Mouse (Mus musculus) kidney, postnatal 10 days (tissue): ENCODE results near the gene Fam92b.
A peak's percentile ranks its signal among the peaks of the same experiment; 100 is the strongest.

Experiments
- DNase-seq: peaks from one replicate; pipeline ENCODE4 v3.0.0; 2021; ENCODE audit warnings: mixed read lengths

Fam92b gene

DNA sequence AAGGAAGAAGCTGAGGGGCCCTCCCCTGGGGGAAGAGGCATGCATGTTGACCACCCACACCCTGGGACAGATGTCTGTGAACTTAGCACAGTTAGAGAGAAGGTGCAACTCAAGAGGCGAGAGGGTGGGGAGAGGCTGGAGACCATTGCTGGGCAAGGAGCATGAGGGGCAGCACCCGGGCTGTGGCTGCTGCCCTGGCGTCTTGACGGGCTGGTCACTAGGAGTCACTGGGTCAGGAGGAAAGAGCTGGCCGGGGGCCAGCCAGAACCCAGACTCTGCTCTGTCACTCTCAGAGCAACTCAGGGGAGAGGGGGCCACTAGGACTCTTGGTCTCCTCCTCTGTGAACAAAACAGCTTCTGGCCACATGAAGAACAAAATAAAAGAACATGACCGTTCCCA, 12.2 kb upstream of the Fam92b start:
- peak; percentile 56 for DNase-seq

DNA sequence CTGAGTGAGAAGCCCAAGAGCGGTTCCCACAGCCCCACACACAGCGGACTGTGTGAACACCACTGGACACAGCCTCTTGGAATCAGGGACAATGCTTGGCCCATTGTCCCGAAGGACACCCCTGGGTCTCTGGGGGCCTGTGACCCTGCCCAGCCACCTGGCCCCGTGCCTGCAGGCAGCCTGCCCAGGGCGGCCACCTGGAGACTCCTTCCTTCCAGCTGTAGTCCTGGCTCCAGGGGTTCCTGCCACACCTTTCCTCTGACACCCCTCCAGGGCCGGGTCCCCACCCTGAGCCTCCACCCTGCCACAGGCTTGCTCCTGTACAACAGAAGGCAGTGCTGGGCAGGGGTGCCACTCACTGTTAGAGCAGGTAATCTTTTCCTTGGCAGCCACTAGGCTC, 11.2 kb upstream of the Fam92b start:
- DNase-seq, result peak; percentile 77

DNA sequence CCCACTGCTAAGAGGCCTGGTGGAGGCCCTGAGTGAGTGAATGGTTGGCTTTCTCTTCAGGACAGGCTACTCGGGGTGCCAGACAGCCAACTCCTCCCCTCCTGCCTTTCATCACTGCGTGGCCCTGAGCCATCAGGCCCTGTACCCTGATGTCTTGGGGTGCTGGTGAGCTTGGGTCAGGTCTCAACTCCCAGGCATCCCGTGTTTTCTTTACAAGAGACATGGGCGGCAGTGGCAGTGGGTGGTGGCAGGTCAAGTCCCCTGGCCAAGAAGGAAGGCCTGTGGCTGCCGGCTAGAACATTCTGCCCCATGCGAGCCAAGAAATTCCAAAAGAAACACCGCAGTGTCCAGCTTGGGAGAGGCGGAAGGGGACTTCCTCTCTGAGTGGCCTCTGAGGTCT, 9.2 kb upstream of the Fam92b start:
- DNase-seq, result peak; percentile 58

DNA sequence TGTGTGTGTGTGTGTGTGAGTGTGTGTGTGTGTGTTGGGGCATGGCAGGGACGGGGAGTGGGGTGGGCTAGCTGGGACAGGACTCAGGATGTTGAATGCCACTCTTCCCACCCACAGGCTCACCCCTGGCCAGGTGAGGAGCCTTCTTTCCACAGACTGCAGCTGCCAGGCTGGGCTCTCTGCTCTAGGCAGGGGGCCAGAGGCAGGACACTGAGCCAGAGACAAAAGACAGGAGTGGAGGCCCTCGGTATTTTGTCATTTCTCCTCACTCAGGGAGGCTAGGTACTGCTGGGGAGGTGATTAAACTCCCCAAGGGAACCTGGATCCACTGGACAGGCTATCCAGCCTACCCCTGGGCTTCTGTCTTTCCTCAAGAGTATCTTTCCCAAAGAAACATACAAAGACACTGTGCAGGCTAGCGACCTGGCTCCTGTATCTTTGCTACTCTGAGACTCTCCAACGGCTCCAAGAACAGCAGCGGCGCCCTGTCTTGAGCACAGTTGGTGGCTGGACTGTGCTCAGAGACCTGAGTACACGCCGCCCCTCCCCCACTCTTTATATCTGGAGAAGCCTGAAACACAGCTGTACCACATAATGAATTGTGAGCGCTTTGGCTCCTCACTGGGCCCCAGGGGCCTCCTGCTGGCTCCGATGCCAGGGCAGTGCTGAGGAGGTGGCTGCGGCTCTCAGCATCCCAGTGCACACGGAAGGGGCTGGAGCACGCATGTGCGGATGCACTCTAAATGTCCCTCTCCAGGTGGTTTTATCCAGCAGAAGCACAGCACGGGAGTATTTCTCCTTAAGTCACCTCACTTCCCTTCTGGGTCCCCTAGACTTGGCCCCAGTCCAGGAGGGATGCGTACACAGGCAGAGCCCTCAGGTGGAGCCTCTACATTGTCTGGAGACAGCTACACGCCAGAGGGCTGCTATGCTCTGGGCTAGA, 7.9 kb upstream of the Fam92b start:
- peak; percentile 76 for DNase-seq

DNA sequence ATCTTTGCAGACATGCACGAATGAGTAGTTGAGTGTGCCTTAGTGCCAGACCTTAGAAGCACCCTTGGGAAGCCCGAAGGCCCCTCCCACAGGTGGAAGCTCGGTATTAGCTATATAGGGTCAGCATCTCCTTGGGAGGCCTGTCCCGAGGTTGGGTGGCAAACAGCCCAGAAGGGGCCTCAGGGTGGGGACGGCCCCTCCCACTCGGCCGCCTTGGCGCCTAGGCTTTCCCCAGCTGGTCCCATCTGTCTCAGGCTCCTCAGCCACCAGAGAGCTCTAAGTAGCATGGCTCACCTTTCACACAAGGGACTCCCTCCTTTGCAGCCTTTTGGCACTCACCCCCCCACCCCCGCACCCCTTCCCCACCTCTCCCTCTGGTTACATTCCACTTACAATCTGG, 7.1 kb upstream of the Fam92b start:
- peak; percentile 73 for DNase-seq

DNA sequence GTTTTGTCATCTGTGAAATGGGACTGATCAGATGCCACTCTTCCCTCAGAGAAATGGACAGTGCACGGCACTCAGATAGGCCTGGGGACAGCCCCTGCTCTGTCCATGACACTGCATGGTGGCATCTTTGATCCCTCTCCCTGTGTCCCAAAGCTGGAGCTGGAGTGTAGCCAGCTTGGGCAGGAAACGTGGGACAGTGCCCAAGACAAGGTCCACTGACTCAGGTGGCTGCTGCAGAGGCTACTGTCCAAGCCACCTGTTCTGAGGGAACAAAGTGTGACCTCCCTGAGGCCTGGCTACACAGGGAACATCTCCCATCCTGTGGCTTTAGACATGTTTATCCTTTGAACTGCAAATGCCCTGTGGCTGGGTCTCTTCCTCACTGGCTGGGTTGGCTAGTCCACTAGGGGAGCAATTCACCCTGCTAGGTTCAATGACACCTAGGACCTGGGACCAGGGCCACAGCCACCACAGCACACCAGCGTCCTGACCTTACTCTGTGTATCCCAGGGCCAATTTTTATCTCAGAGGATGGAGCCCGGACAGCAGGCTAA, 4.7 kb upstream of the Fam92b start:
- DNase-seq, result no peak

DNA sequence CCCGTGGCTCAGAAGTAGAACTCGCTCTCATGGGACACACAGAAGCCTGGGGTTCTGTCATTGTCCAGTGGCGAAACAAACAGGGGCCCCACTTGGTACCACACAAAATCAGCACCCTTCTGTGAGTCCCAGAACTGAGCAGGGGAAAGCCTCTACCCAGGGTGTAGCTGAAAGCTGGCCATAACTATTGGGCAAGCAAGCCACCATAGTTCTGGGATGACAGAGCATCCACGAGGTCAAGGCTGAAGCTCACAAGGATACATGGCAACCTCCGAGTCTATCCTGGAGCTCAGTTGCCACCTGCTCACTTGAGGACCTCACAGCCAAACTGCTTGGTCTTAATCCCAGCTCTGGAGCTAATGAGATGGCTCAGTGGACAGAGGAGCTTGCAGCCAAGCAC, 4.0 kb upstream of the Fam92b start:
- DNase-seq, result no peak

DNA sequence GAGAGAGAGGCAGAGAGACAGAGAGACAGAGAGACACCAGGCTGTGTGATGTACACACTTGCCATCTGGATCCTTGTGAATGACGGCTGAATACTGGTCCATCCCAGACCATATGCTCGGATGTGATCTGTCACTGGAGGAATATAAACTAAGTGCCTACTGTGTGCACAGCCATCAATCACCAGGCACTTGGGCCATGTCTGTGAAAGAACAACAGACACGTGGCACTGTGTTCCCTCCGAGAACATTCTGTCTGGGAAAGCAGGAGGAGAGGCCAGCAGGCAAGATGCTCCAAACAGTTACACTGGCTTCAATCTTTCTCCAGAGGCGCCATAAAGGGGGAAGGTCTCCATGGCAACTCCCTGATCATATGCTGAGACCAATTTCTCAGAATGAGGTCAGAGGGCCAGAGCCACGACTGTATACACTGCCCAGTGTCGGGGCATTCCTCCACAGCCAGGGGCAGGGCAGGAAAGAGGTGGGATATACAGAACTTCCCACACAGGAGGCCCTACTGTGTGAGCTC, 3.2 kb upstream of the Fam92b start:
- no peak for DNase-seq

DNA sequence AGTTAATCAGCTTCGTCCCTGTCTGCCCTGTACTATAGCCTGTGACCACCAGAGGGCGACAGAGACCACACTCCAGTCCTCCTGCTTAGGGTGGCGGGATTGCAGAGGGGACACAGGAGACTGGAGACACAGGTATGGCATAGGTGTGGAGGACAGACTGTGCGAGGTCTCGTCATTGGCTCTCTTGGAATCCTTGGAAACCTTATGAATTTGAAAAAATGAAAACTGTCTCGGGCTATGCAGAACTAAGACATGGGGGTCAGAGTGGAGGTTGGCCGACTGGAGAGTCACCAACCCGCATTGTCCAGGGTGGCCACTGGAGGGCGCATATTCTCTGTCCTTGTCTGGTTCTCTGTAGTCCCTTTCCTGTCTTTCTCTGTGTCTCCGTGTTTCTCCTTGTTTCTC, 1.8 kb upstream of the Fam92b start:
- DNase-seq, result peak; percentile 94

DNA sequence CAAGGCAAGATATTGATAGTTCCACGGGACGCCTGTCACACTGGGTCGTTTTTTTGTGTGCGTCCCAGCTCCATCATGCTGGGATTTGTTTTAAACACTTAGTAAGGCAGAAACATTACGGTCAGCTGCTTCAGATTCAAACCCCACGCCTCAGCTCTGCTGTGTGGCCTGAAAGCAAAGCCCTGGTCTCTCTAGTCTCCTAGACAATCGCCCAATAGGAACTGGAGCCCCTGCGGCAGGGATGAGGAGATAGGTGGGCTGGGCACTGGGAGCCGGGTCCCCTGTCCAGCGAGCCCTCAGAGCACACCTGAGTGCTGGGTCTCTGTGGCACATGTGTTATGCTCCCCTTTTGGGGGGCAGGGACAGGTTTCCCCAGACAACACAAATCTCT, 853 bp upstream of the Fam92b start:
- no peak for DNase-seq

DNA sequence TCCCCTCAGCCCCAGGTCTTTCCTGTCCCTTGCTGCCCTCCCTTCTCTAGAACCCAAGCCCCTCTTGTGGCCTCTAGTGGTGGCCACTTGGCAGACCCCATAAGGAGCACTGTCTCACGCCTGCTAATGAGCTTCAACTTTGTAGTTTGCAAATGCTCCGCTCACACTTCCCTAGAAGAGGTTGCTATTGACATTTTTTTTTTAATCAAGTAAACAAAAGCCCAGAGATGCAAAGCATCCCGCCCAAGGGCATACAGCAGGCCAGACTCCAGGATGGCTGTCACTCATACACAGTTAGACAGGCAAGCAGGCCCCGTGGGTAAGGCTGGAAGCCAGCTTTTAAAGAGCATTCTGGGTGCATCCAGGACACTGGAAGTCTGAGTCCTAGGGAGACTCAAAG, 661 bp downstream of the Fam92b start:
- no peak for DNase-seq

DNA sequence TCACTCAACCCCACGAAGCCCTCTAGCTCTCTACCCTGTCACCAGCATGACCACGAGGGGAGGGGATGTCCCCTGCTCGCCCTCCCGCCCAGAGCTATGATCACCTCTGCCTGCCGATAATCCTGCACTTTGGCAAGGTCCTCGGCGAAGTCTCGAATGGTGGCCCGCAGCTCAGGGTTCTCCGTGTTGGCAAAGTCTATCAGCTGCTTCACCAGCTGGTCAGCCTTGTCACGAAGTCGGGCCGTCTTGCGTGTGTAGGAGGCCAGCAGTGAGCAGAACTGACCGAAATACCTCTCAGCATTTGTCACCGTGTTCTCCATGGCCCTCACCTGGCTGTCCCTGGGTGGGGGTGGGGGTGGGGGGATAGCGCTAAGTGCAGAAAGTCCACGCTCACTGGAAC, 2.7 kb downstream of the Fam92b start:
- DNase-seq, result no peak

DNA sequence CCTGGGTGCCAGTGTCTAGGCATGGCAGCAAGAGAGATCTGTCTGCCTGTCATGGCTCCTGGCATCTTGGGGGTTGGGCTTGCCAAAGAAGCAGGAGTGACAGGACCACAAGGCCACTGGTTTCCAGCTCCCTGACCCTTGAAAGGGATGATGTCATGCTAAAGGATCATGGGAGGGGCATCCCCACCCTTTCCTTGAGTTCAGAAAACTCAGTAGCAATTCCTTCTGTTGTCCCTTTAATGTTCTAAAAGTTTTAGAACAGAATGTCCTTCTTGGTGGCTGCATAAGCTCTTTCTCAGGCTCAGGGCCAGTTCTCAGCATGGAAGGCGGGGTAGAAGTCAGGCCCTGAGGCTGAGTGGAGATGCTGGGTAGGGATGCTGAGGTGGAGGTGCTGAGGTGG, 4.1 kb downstream of the Fam92b start:
- no peak for DNase-seq

DNA sequence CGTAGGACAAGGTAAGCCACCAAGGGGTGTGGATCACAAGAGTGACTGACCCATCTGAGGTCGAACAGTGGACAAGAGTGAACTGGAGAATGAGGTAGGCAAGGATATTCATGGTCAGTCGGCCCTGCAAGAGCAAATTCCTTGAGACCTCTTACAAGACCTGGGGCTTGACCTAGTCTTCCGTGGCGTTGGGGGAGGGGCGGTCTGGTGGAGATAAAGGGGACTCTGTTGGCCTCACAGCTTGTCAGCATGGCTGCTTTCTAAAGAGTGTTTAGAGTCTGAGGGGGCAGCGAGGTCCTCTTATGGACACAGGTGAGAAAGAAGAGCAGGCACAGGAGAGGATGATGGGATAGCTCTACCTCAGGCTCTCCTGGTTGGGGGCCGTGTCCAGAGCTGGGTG, 8.1 kb downstream of the Fam92b start:
- DNase-seq, result no peak

DNA sequence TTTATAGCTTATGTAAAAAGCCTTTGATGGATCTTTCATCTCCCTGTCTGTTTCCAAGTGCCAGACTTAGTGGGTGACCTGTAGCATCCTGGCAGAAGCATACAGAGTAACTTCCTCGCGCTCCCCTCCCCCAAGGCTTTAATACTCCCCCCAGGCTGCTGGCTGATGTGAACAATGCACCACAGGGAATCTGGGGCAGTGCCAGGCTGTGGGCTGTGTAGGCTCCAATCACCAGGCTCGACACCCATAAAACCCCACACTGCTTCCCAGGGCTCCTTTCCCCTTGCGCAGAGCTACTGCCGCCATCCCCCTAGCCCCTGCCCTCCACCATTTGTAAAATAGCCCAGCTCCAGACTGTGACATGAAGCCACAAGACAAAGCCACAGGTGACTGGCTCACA, 9.4 kb downstream of the Fam92b start:
- peak; percentile 53 for DNase-seq

DNA sequence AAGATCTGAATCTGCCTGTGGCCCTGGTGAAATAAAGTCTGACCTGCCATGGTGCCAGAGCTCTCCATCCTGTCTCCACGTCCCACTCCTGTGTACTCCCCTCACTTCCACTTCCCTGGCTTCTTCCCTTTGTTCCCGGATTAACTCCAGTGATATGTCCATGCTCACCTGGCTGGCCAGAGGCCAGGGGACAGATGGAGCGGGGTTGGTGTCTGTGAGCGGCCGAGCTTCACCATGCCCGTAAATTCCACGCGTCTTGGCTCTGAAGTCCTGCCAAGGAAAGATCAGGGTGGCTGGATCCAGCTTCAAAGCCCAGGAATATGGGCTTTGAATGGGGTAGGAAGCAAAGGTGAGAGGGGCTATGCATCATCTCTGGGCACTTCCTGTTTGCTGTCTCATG, 10.1 kb downstream of the Fam92b start:
- DNase-seq, result no peak

DNA sequence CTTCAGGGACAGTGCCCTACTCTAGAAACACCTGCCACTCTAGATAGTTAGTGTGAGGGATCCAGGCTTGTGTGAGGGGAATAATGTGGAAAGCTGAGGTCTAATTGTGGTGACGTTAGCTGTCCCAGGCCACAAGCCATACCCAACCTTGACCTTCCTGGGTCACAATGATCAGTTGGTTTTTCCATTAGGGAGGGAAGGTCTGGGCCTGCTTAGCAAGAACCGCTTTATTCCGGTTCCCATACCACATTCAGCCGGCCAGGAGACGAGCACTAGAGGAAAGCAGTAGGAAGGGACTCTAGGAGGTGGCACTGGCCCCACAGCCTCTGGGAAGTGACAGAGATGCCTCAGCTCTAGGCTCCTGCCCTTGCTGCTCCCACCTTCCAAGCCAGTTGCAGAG, 13.2 kb downstream of the Fam92b start:
- DNase-seq, result no peak

DNA sequence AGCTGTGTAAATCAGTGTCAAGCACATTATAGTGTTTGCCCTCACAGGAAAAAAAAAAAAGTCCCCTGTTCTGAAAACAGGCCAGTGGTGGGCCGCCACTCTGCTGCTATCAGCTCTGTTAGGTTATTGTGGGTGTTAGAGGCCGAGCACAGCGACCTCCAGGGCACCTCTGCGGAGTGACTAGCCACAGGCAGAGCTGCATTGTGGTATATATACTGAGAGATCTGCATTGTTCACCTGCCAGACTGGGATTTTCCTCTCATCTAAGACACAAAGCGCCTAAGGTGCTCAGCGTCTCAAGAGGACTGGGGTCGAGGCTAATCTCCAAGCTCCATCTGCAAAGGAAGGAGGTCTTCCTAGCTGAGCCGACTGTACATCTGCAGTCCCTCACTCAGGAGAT, 13.9 kb downstream of the Fam92b start:
- DNase-seq, result no peak

DNA sequence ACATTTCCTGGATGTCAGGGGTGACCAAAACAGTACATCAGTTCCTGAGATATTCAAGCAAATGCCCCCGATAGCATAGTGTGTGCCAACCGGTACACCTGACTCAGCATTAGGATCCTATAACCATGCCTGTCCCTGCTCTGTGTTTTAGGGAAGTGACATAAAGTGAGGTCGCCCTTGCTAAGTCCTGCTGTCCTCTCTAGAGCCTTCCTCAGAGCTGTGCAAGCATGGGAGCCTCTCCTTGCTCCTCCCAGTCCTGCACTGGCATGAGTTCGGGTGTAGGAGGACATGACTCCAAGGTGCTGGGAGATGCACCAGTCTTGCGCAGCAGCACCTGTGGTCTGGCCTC, 14.9 kb downstream of the Fam92b start:
- DNase-seq, result no peak

DNA sequence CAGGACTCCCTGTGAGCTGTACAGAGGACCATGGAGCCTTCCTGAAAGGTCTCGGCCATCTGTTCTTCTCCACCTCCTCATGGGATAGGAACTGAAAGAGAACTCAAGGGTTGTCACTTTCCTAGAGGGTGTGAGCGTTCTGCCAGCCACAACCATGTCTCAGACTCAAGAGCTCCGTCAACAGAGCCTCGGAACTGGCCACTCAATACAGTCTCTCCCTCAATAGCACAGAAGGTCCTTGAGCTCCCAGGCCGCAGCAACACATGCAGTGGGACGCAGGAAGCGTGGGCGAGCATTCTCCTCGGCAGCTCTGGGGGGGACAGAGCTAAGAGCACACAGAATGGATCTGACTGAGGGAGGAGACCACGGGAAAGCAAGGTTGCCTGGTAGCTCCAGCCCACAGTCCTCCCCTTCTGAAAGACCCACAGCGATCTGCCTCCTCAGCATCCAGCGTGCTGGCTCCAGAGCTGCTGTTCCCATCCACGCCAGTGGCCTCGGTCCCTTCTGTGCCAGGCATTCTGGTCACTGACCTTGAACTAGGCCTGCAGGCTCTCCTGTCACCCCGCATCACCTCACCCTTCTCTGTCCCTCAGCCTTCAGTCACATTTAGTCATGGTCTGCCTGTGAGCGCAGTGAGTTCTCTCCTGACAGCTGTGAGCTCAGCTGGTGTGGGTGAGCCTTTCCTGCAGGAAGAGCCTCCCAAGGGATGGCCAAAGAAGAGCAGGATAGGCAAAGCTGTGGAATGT, 15.4 kb downstream of the Fam92b start:
- DNase-seq, result no peak

DNA sequence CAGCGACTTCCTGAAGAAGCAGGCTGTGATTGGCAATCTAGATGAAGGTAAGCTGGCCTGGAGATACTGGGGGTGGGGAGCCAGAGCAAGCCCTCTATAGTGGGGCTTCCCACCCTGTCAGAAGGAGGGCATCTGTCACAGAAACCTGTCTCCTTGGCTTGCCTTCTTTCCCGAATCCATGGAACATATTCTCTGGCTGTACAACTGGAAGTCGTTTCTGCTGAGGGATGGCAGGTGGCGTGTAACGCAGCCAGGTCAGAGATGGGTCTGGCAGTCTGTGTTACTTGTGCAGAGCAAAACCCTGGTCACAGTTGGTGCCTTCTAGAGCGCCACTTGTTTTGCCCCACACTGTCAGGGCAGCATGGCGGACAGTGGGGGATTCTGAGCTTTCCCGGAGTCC, 16.9 kb downstream of the Fam92b start:
- no peak for DNase-seq

DNA sequence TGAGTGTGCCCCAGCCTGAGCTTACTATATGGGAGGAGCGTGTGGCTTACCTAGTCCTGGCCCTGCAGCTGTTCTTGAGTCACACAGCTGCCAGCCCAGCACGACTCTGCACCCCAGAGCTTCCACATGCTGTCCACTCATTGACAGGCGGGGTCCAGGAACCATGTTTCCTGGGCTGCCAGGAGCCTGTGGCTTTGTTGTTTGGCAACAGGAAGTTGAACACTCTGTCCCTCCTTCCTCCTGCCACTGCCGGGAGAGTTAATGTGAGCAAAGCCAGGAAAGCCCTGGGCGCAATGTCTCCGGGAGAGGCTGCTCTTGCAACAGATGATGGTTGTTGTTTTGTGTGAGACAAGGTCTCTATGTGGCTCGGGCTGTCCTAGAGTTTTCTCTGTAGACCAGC, 24.6 kb downstream of the Fam92b start:
- peak; percentile 36 for DNase-seq

DNA sequence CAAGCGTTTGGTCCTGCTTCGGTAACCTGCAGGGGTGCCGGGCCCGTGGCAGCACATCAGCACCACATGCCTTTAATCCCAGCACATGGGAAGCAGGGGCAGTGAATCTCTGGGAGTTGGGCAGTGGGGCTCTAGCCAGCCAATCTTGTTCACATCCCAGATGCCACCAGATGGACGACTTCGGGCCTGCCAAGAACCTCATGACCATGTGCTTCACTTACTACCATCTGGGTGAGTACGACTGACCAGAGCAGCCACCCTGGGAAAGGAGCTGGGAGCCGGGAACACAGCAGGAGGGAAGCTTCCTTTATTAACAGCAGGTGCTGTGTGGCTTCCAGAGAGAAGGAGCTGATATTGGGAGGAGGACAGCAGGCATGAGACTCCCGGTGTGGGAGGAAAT, 26.1 kb downstream of the Fam92b start:
- DNase-seq, result no peak

DNA sequence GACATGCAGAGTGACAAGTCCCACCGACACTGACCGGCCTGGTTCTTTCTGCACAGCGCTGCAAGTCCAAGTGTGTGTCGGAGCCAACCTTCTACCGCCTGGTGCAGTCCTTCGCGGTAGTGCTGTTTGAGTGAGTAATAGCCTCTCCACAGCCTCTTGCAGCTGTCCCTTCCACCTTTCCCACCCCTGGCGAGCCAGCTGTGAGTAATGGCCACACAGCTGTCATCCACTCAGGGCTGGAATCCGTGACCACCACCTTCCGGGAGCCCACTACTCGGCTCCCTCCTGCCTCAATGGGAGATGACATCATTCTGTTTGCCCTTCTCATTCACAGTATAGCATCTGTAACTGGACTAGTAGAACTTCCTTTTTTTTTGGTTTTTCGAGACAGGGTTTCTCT, 27.2 kb downstream of the Fam92b start:
- DNase-seq, result no peak
